Mouse (Mus musculus) heart, postnatal 0 days (tissue): ENCODE results near the gene Ccnd3. TPM values are rescaled to one million over a fixed set of nuclear protein-coding genes. Genes with fewer than 3 reads are reported as not detected.

Source experiments
- ATAC-seq: fragments of 200-750 bp; cut with Nextera tagmentation; 2 replicates; pipeline ENCODE4 v1.8.0; 2017; ENCODE audit warnings: low read depth, moderate number of reproducible peaks, moderate library complexity; ENCODE audit not compliant: insufficient read depth
- DNase-seq: peaks from one replicate; pipeline ENCODE4 v3.0.0-alpha.2; 2016; ENCODE audit warnings: low spot score
- H3K27ac ChIP-seq: fragments of 300-500 bp; sonication (generic); 2 replicates; pipeline ENCODE4 v1.5.1; 2014; ENCODE audit warnings: low read depth, mild to moderate bottlenecking
- H3K27me3 ChIP-seq: fragments of 300-500 bp; sonication (generic); 2 replicates; pipeline ENCODE4 v1.6.1; 2014; ENCODE audit warnings: low read length, mixed read lengths; ENCODE audit not compliant: control insufficient read depth, insufficient read depth
- H3K36me3 ChIP-seq: fragments of 300-500 bp; sonication (generic); replicated peaks from 2 replicates; pipeline ENCODE4 v1.6.1; 2014; ENCODE audit warnings: low read length, mixed read lengths; ENCODE audit not compliant: control insufficient read depth, insufficient read depth
- H3K4me1 ChIP-seq: fragments of 300-500 bp; sonication (generic); 2 replicates; pipeline ENCODE4 v1.6.1; 2014; ENCODE audit warnings: antibody characterized with exemption; ENCODE audit not compliant: control insufficient read depth, insufficient read depth
- H3K4me2 ChIP-seq: fragments of 300-500 bp; sonication (generic); 2 replicates; pipeline ENCODE4 v1.6.1; 2014; ENCODE audit warnings: low read depth, mild to moderate bottlenecking, low read length, moderate library complexity
- H3K4me3 ChIP-seq: fragments of 300-500 bp; sonication (generic); 2 replicates; pipeline ENCODE4 v1.5.1; 2014; ENCODE audit warnings: low read depth, low read length
- H3K9ac ChIP-seq: fragments of 300-500 bp; sonication (generic); replicated peaks from 2 replicates; pipeline ENCODE4 v1.6.1; 2014; ENCODE audit warnings: low read depth, low read length, mixed read lengths
- H3K9me3 ChIP-seq: fragments of 300-500 bp; sonication (generic); replicated peaks from 2 replicates; pipeline ENCODE4 v1.6.1; 2016; ENCODE audit warnings: low read length; ENCODE audit not compliant: control insufficient read depth
- CTCF ChIP-seq: IDR thresholded peaks from 2 replicates; pipeline ENCODE4 v1.5.1; 2016; ENCODE audit warnings: antibody characterized with exemption, control low read depth, low read depth
- EP300 ChIP-seq: IDR thresholded peaks from 2 replicates; pipeline ENCODE4 v1.6.1; 2016; ENCODE audit warnings: antibody characterized with exemption, low read depth
- WGBS: fragments of 180-500 bp; shearing (Covaris S2); extraction: QIAGEN DNeasy Blood & Tissue Kit; methylation state at CpG from one replicate; pipeline ENCODE4 v1.1.7; 2014; 5-methylcytosine and 5-hydroxymethylcytosine counted together
- polyA plus RNA-seq: library from polyadenylated mRNA; unstranded; fragments of >200 nt; fragmentation: Nextera tagmentation; extraction: Ambion mirVana; gene quantifications from 2 replicates; pipeline ENCODE4 v1.2.1, GENCODE M21; 2015
- total RNA-seq: library from RNA; depleted of rRNA; stranded (reverse); fragments of >200 nt; gene quantifications from 2 replicates; pipeline ENCODE4 v1.2.3, GENCODE M21; 2014; ENCODE audit warnings: low replicate concordance

The Ccnd3 gene
- total and polyA plus RNA-seq, 2 experiments from 2014 or later = 180 to 231 TPM

- Histone ChIP-seq H3K9me3 (no peaks in the 10 kb centered on the region), H3K4me3 (no peak overlapping the region), H3K4me2 (no peak overlapping the region), H3K27ac (no peak overlapping the region), H3K9ac (no peak overlapping the region), H3K27me3 (no peaks in the 10 kb centered on the region), H3K4me1 (no peaks in the 10 kb centered on the region), H3K36me3 (no peaks in the 10 kb centered on the region)
- ATAC-seq (no peak), DNase-seq (no peak)
- no peak for TF ChIP-seq CTCF
- TF ChIP-seq EP300 = no peak
These were observed 67.6 kb downstream of the Ccnd3 start for GRCm38 (mm10) chr17:47572436-47572835.

- Histone ChIP-seq H3K4me2 (no peak overlapping the region), H3K36me3 (no peaks in the 10 kb centered on the region), H3K9ac (no peak overlapping the region), H3K4me3 (no peak overlapping the region), H3K4me1 (no peaks in the 10 kb centered on the region), H3K27me3 (no peaks in the 10 kb centered on the region), H3K9me3 (no peaks in the 10 kb centered on the region), H3K27ac (no peak overlapping the region)
- ATAC-seq (no peak), DNase-seq (no peak)
- no peak for TF ChIP-seq EP300
- TF ChIP-seq CTCF = no peak
- WGBS = 56% methylated on average over 8 of the region's 8 CpGs
These were observed 69.2 kb downstream of the Ccnd3 start for GRCm38 (mm10) chr17:47574028-47574427.

DNA sequence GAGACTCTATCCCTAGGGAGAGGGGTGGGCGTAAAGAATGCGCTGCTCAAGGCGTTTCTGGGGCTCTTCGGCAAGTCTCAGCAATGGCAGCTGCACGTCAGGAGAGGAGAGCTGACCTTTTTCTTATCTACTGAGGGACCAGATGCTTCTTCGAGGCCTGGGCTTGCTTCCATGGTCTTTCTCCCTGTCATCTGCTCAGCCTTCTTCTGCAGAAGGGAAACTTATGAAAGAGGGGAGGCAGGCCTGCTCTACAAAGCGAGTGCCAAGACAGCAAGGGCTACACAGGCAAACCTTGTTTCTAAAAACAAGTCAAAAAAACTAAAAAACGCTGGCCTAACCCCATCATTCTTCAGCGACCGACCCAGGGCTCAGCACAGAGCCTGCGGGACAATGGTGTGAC lies 70.0 kb downstream of the Ccnd3 start:
- H3K27me3 ChIP-seq = no peaks in the 10 kb centered on the region
- no peak overlapping the region for H3K4me3 ChIP-seq
- ATAC-seq (no peak), DNase-seq (peak; percentile 16)
- H3K4me2 ChIP-seq = no peak overlapping the region
- H3K9ac ChIP-seq = no peak overlapping the region
- TF ChIP-seq CTCF = no peak
- TF ChIP-seq EP300 = no peak
- H3K27ac ChIP-seq = no peak overlapping the region
- H3K36me3 ChIP-seq = no peaks in the 10 kb centered on the region
- H3K9me3 ChIP-seq = no peaks in the 10 kb centered on the region
- no peaks in the 10 kb centered on the region for H3K4me1 ChIP-seq
- 61% methylated on average over 11 of the region's 11 CpGs for WGBS

GRCm38 (mm10) chr17:47578655-47579054 lies 73.8 kb downstream of the Ccnd3 start:
- H3K4me1 ChIP-seq = no peaks in the 10 kb centered on the region
- no peak overlapping the region for H3K4me3 ChIP-seq
- 70% methylated on average over 6 of the region's 6 CpGs for WGBS
- TF ChIP-seq EP300 = no peak
- TF ChIP-seq CTCF = no peak
- no peak overlapping the region for H3K27ac ChIP-seq
- no peaks in the 10 kb centered on the region for H3K9me3 ChIP-seq
- DNase-seq (no peak), ATAC-seq (no peak)
- H3K9ac ChIP-seq = no peak overlapping the region
- H3K27me3 ChIP-seq = no peaks in the 10 kb centered on the region
- no peaks in the 10 kb centered on the region for H3K36me3 ChIP-seq
- no peak overlapping the region for H3K4me2 ChIP-seq

- no peak for ATAC-seq
- H3K27ac ChIP-seq = no peak overlapping the region
- no peak for TF ChIP-seq CTCF
- no peak for TF ChIP-seq EP300
These were observed 76.1 kb downstream of the Ccnd3 start for GRCm38 (mm10) chr17:47580962-47581361.

DNA sequence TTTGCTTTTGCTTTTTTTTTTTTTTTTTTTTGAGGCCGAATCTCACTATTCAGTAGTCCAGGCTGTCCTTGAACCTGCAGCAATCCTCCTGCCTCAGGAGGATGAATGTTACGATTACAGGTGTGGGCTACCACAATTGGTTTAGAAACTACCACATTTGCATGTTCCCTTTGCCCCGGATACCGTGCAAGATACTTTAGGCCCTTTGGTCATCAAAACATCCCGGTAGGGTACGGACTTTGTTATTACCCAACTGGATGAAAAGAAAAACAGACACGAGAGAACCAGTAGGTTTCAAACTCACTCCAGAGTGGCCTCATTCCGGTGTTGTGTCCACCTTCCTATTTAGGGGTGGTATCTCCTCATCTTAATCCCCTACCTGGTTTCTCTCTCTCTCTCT lies 83.7 kb downstream of the Ccnd3 start:
- Histone ChIP-seq H3K27me3 (no peaks in the 10 kb centered on the region), H3K4me3 (no peak overlapping the region), H3K4me2 (no peak overlapping the region), H3K27ac (no peak overlapping the region), H3K36me3 (no peaks in the 10 kb centered on the region), H3K9me3 (no peaks in the 10 kb centered on the region), H3K4me1 (peaks cover 6% of the 10 kb centered on the region; the same call in 1 of the 2 replicates), H3K9ac (no peak overlapping the region)
- TF ChIP-seq CTCF (no peak), EP300 (no peak)
- DNase-seq (no peak), ATAC-seq (no peak)
- WGBS = 85% methylated on average over 7 of the region's 8 CpGs

More at GRCm38 (mm10) chr17:47580962-47581361, 76.1 kb downstream of the Ccnd3 start:
- Histone ChIP-seq H3K4me3 (no peak overlapping the region), H3K9ac (no peak overlapping the region), H3K27me3 (no peaks in the 10 kb centered on the region), H3K4me1 (no peaks in the 10 kb centered on the region), H3K9me3 (no peaks in the 10 kb centered on the region), H3K4me2 (no peak overlapping the region), H3K36me3 (no peaks in the 10 kb centered on the region)
- no peak for DNase-seq
- 89% methylated on average over 4 of the region's 4 CpGs for WGBS
